Mouse (Mus musculus) liver, embryonic 14.5 days (tissue): Measurements from ENCODE around the gene Marveld3. TPM values are rescaled to one million over a fixed set of nuclear protein-coding genes. Genes with fewer than 3 reads are reported as not detected.

Experiments used
- ATAC-seq: fragments of 200-750 bp; cut with Nextera tagmentation; 2 replicates; pipeline ENCODE4 v1.8.0; 2017; ENCODE audit warnings: moderate number of reproducible peaks, mild to moderate bottlenecking, moderate library complexity; ENCODE audit not compliant: insufficient read depth
- DNase-seq, 3 experiments: peaks; one replicate each; pipeline ENCODE4 v3.0.0-alpha.2; 2012 to 2013; ENCODE audit warnings: low read depth in 3 of 3, low spot score in 3 of 3
- H3K27ac ChIP-seq: fragments of 300-500 bp; sonication (generic); 2 replicates; pipeline ENCODE4 v1.5.1; 2014; ENCODE audit warnings: moderate library complexity, mild to moderate bottlenecking, control low read depth, inconsistent platforms
- H3K27me3 ChIP-seq: fragments of 300-500 bp; sonication (generic); 2 replicates; pipeline ENCODE4 v1.6.1; 2014; ENCODE audit warnings: mild to moderate bottlenecking, low read length, moderate library complexity; ENCODE audit not compliant: control insufficient read depth, insufficient read depth
- H3K36me3 ChIP-seq: fragments of 300-500 bp; sonication (generic); replicated peaks from 2 replicates; pipeline ENCODE4 v1.6.1; 2014; ENCODE audit warnings: low read depth; ENCODE audit not compliant: control insufficient read depth, insufficient read depth
- H3K4me1 ChIP-seq, 2 experiments: fragments of 200-500 bp in 1 of 2; fragments of 300-500 bp in 1 of 2; sonication (generic) in 1 of 2; replicated peaks; 2 replicates each; pipeline ENCODE4 v1.6.1; 2012 to 2014; ENCODE audit warnings: antibody characterized with exemption in 1 of 2, inconsistent platforms in 1 of 2, low read length in 1 of 2; ENCODE audit not compliant: control insufficient read depth in 2 of 2, insufficient read depth in 2 of 2
- H3K4me2 ChIP-seq: fragments of 300-500 bp; sonication (generic); 2 replicates; pipeline ENCODE4 v1.6.1; 2014; ENCODE audit warnings: low read depth, mild to moderate bottlenecking, control low read depth, moderate library complexity
- H3K4me3 ChIP-seq, 2 experiments: fragments of 200-500 bp in 1 of 2; fragments of 300-500 bp in 1 of 2; sonication (generic) in 1 of 2; 2 replicates each; pipeline ENCODE4 v1.5.1; 2012 to 2014; ENCODE audit warnings: low read depth in 2 of 2, low read length in 2 of 2, mild to moderate bottlenecking in 2 of 2, control low read depth in 1 of 2, inconsistent platforms in 1 of 2, moderate library complexity in 1 of 2; ENCODE audit not compliant: insufficient read depth in 1 of 2
- H3K9ac ChIP-seq: fragments of 300-500 bp; sonication (generic); replicated peaks from 2 replicates; pipeline ENCODE4 v1.6.1; 2014; ENCODE audit warnings: mild to moderate bottlenecking, control low read depth, moderate library complexity
- H3K9me3 ChIP-seq: fragments of 300-500 bp; sonication (generic); 2 replicates; pipeline ENCODE4 v1.6.1; 2016; ENCODE audit warnings: low read length, mixed read lengths; ENCODE audit not compliant: control insufficient read depth
- CTCF ChIP-seq: IDR thresholded peaks from 2 replicates; pipeline ENCODE4 v1.5.1; 2016; ENCODE audit warnings: antibody characterized with exemption, low read depth, control low read depth
- EP300 ChIP-seq: IDR thresholded peaks from 2 replicates; pipeline ENCODE4 v1.6.1; 2016; ENCODE audit warnings: antibody characterized with exemption, low read depth
- WGBS: fragments of 180-500 bp; shearing (Covaris S2); extraction: QIAGEN DNeasy Blood & Tissue Kit; methylation state at CpG from one replicate; pipeline ENCODE4 v1.1.7; 2014; ENCODE audit not compliant: insufficient replicate concordance; 5-methylcytosine and 5-hydroxymethylcytosine counted together
- polyA plus RNA-seq, 2 experiments: library from polyadenylated mRNA; depleted of rRNA in 1 of 2; stranded (reverse) in 1 of 2; unstranded in 1 of 2; fragments of >200 nt; fragmentation: Nextera tagmentation in 1 of 2; extraction: Ambion mirVana in 1 of 2; gene quantifications; 2 replicates each; pipeline versions ENCODE4 v1.2.1 to v1.2.3; 2012 to 2014

Gene Marveld3
- polyA plus RNA-seq, 2 experiments = 0.02 to 0.09 TPM

DNA sequence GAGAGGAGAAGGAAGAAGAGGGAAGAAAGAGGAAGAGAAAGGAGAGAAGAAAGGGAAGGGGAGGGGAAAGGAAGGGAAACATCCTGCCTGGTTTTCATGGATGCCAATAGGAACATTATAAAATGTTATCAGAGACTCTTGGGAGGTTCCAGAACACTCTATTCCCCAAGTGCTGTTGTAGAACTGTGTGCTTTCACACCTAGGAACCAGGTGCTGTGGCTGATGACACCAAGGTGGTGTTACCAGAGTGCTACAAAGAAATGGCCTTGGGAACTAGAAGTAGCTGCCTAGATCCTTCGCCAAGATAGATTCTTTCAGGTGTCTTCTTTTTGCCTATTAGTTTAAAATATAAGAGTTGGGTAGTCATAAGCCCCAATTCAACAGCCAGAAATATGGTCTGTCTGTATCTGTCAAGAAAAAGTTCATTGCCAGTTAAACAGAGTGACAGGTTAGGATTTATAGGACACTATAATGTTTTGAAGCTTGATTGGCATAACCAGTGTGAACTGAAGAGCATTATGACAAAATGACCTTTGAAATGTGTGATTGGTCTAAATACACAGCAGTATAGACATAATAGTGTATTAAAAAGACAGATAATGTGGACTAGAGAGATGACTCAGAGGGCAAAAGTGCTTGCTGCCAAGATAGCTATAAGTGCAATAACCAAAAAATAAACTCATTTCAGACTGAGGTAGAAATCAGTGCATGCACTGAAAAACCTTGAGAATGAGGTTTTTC lies 56.9 kb downstream of the Marveld3 start:
- TF ChIP-seq CTCF = no peak
- no peak for TF ChIP-seq EP300
- Histone ChIP-seq H3K4me2 (no peak overlapping the region), H3K9ac (no peak overlapping the region), H3K36me3 (peaks cover 23% of the 10 kb centered on the region), H3K9me3 (no peaks in the 10 kb centered on the region), H3K27ac (no peak overlapping the region), H3K27me3 (no peaks in the 10 kb centered on the region), H3K4me3 (no peak overlapping the region), H3K4me1 (no peaks in the 10 kb centered on the region)
- DNase-seq = no peak
- no peak for ATAC-seq
- WGBS = 79% methylated on average over 1 of the region's 1 CpGs

DNA sequence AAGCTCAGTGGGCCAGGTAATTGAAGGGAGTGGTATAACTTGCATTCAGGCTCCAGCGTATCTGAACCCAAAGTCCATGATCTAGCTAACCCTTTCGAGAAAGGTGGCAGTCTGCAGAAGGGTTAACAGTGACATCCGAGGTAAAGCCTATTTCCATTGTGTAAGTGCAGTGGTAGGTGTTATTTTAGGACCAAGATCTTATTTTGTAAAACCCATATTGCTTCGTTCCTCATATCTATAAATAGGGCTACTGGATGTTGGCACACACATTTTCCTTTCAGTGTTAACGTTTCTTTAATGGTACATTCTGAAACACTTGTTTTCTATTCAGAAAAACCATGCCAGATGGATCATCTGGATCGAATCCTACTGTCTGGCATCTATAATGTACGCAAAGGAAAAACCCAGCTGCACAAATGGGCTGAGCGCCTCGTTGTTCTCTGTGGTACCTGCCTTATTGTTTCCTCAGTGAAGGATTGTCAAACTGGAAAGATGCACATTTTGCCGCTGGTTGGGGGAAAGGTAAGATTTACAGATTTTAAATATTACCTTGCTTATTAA lies 58.0 kb downstream of the Marveld3 start:
- no peaks in the 10 kb centered on the region for H3K27me3 ChIP-seq
- no peaks in the 10 kb centered on the region for H3K4me1 ChIP-seq
- DNase-seq (no peak), ATAC-seq (no peak)
- no peak for TF ChIP-seq CTCF
- no peak for TF ChIP-seq EP300
- H3K27ac ChIP-seq = no peak overlapping the region
- no peaks in the 10 kb centered on the region for H3K9me3 ChIP-seq
- no peak overlapping the region for H3K4me2 ChIP-seq
- peaks cover 18% of the 10 kb centered on the region; the same call in 1 of the 2 replicates for H3K36me3 ChIP-seq
- H3K4me3 ChIP-seq = no peak overlapping the region
- WGBS = 74% methylated on average over 10 of the region's 10 CpGs
- no peak overlapping the region for H3K9ac ChIP-seq

DNA sequence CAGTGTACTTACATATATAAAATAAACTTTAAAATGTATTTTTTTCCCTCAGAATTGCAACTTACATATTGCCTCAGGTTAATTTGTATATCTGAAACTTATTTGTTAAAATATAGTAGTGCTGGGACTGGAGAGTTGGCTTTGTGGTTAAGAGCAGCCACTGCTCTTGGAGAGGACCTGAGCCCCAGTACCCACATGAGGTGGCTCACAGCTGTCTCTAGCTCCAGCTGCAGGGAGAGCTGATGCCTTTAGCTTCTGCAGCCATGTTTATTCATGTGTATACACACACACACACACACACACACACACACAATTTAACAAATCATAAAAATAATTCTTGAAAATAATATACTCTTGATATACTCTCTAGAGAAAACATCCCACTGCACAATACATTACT lies 59.6 kb downstream of the Marveld3 start:
- Histone ChIP-seq H3K4me1 (no peaks in the 10 kb centered on the region), H3K9me3 (no peaks in the 10 kb centered on the region), H3K9ac (no peak overlapping the region), H3K4me2 (no peak overlapping the region), H3K27me3 (no peaks in the 10 kb centered on the region), H3K36me3 (peaks cover 11% of the 10 kb centered on the region; the same call in 1 of the 2 replicates), H3K27ac (no peak overlapping the region), H3K4me3 (no peak overlapping the region)
- no peak for TF ChIP-seq CTCF
- no peak for TF ChIP-seq EP300
- ATAC-seq (no peak), DNase-seq (no peak)

Other genes starting within 250 kb of the Marveld3 start
- 2.2 and 2.5 TPM in 2 replicates for gene Atxn1l, start 224.5 kb downstream of the Marveld3 start, polyA plus RNA-seq (2012; rRNA removed)
- 2.0 and 2.1 TPM in 2 replicates for gene Atxn1l, start 224.5 kb downstream of the Marveld3 start, polyA plus RNA-seq (2014; fragmentation: Nextera tagmentation; extraction: Ambion mirVana)
- gene Ap1g1, start 183.6 kb downstream of the Marveld3 start, polyA plus RNA-seq (2012; rRNA removed) = 12.5 and 13.8 TPM in 2 replicates
- gene Ap1g1, start 183.6 kb downstream of the Marveld3 start, polyA plus RNA-seq (2014; fragmentation: Nextera tagmentation; extraction: Ambion mirVana) = 10.0 and 12.1 TPM in 2 replicates
- gene Phlpp2, start 93.7 kb downstream of the Marveld3 start, polyA plus RNA-seq (2012; rRNA removed) = 6.5 TPM in 2 replicates
- 3.1 and 3.9 TPM in 2 replicates for gene Phlpp2, start 93.7 kb downstream of the Marveld3 start, polyA plus RNA-seq (2014; fragmentation: Nextera tagmentation; extraction: Ambion mirVana)
- 0.25 TPM in 2 replicates for gene Tat, start 28.2 kb upstream of the Marveld3 start, polyA plus RNA-seq (2012; rRNA removed)
- gene Tat, start 28.2 kb upstream of the Marveld3 start, polyA plus RNA-seq (2014; fragmentation: Nextera tagmentation; extraction: Ambion mirVana) = 0.13 and 0.27 TPM in 2 replicates
- 0.02 TPM in 1 of 2 replicates, not detected in the other for gene Chst4, start 77.5 kb upstream of the Marveld3 start, polyA plus RNA-seq (2012; rRNA removed)
- gene Chst4, start 77.5 kb upstream of the Marveld3 start, polyA plus RNA-seq (2014; fragmentation: Nextera tagmentation; extraction: Ambion mirVana) = not detected in 2 replicates
- gene Zfp612, start 117.5 kb upstream of the Marveld3 start, polyA plus RNA-seq (2012; rRNA removed) = 0.23 and 0.36 TPM in 2 replicates
- 0.52 and 0.92 TPM in 2 replicates for gene Zfp612, start 117.5 kb upstream of the Marveld3 start, polyA plus RNA-seq (2014; fragmentation: Nextera tagmentation; extraction: Ambion mirVana)
- not detected in 2 replicates for gene Gm21964, start 139.0 kb upstream of the Marveld3 start, polyA plus RNA-seq (2012; rRNA removed)
- not detected in 2 replicates for gene Gm21964, start 139.0 kb upstream of the Marveld3 start, polyA plus RNA-seq (2014; fragmentation: Nextera tagmentation; extraction: Ambion mirVana)
- not detected in 2 replicates for gene Gm17720, start 140.6 kb upstream of the Marveld3 start, polyA plus RNA-seq (2012; rRNA removed)
- gene Gm17720, start 140.6 kb upstream of the Marveld3 start, polyA plus RNA-seq (2014; fragmentation: Nextera tagmentation; extraction: Ambion mirVana) = not detected in 2 replicates
- not detected in 2 replicates for gene Calb2, start 206.0 kb upstream of the Marveld3 start, polyA plus RNA-seq (2012; rRNA removed)
- gene Calb2, start 206.0 kb upstream of the Marveld3 start, polyA plus RNA-seq (2014; fragmentation: Nextera tagmentation; extraction: Ambion mirVana) = not detected in 2 replicates